Mouse (Mus musculus) 3134 (cell line): ENCODE data around the gene 1110008L16Rik.
A peak's percentile ranks its signal among the peaks of the same experiment; 100 is the strongest.
"Not testable (repeated sequence)": the region's sequence is repeated elsewhere in the genome, so short reads cannot be mapped to it uniquely, and the experiment has no call there.

ENCODE experiments used
- DNase-seq: peaks from one replicate; pipeline ENCODE4 v3.0.0-alpha.2; 2011; ENCODE audit warnings: low spot score; ENCODE audit not compliant: insufficient read length; ENCODE audit errors: extremely low read depth

The 1110008L16Rik gene

GRCm38 (mm10) chr12:55392120-55392519 lies 92.7 kb downstream of the 1110008L16Rik start:
- no peak for DNase-seq

DNA sequence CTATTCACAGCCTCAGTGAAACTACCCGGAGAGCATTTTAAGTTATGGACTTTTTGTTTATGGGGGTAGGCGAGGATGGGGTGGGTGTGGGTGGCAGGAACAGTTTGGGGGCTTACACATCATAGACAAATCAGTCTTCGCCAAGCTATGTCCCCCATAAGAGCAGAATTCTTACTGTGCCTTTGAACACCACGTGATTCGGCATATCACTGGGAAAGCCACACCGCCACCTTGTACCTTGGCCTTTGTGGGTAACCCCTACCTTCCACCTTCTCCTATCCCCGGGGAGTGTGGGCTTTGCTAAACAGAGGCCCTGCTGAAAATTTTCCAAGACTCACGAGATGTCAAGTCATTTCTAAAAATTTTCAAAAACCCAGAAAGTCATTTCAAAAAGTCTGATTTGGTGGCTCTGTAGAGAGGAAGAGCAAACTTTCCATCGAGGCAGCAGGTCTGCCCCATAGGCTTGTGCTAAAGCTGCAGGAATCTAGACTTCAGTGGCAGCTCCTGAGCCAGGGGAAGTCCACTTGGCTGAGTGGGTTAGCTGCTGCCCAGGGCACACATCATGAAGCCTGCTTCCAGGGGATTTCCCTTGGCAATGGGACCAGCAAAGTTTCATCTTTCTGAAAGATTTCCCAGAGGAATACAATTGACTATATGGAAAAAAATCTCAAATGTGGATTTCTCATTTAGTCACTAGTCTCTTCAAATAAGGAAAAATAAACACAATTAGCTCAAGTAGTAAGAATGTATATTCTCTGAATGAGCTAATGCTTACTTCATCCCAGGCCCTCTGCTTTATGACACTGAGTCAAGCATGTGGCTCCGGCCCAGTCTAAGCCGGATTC lies 93.6 kb downstream of the 1110008L16Rik start:
- peak; percentile 55 for DNase-seq

- DNase-seq: not testable (repeated sequence)
Observed at GRCm38 (mm10) chr12:55395601-55396000, 96.2 kb downstream of the 1110008L16Rik start.

- DNase-seq: no peak
Observed at GRCm38 (mm10) chr12:55396536-55396935, 97.2 kb downstream of the 1110008L16Rik start.

- no peak for DNase-seq
Observed at GRCm38 (mm10) chr12:55397544-55398239, 98.3 kb downstream of the 1110008L16Rik start.

DNA sequence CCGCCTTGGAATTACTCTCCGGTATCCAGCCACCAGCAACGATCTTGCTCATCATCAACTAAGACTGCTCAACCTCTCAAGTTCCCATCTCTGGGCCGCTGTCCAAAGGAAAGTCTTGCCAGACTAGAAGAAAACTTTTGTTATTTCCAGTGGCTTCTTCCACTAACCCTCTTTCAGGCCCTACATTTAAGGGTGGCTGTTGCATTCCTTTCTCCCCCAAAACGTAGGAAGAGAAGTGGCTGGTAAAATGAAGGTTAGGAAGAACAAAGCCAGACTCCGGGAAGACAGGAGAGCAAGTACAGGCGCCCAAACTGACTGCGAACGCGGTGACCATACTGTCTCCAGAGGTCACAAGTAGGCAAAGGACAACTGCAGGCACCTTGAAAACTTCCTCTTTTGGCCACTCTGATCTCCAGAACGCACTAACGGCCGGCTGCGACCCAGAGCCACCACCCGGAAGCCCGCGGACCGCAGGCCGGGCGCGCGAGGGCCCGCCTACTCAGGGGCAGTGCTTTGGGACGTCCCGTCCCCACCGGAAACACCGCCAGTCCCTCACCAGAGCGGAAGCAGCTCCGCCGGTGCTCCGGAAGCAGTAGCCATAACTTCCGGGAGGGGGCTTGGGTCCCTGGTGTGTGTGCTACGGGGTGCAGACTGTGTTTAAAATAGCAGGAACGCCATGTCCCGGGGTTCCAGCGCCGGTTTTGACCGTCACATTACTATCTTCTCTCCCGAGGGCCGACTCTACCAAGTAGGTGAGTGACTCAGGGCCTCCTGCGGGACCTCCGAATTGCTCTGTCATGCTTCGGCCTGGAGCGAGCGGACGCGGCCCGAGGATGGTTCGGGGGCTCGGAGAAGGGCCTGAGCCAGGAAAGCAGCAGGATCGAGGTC lies 99.1 kb downstream of the 1110008L16Rik start:
- DNase-seq: peak; percentile 92

DNA sequence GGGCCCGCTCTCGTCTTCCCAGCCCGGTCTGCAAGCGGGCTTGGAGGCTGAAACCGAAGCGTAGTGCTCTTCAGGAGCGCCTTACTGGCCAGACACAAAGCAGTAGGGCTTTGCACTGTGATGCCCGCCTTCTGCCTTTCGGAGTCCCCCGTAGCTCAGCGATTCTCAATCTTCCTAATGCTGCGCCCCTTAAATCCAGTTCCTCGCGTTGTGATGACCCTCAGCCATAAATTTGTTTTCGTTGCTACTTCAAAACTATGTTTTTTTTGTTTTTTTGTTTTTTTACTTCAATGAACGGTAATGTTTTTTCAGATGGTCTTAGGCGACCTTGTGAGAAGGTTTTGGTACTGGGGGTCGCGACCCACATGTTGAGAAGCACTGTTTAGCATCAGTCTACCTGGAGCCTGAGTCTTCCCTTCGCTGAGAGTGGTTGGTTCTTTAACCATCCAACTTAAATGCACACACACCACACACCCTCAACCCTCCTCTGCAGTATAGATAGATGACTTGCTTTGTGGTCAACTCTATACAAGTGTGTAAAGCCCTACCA lies 99.8 kb downstream of the 1110008L16Rik start:
- DNase-seq: no peak

DNA sequence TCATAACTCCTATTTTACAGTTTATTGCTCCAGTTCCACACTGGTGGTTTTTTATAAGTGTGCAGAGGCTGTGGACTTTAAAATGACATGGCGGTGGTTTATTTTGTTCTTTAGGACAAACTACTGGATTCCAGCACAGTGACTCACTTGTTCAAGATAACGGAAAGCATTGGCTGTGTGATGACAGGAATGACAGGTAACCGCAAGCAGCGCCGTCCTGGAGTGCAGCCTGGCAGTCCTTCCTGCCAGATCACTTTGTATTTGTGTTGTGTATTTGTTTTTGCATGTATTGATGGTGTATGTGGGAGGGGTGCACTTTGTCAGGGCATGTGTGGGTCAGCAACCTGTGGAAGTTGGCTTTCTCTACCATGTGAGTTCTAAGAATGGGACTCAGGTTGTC lies 108.5 kb downstream of the 1110008L16Rik start:
- DNase-seq: no peak

DNA sequence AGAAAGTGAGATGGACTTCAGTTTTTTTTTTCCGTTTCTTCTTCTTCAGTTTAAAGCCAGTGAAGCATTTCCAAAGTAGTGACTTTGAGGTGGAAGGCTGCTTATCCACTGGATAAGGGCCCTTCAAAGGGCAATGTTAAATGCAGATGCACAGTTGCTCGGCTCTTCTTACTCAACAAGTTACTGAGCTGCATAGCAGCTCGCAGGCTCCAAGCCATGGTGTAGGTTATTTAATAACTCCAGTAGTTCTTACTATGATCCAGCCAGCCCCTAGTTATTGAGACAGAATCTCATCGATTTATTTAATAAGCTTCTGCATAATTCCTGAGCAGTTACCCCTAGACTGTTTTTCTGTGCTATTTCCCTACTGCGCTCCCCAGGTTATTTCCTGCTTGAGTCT lies 115.9 kb downstream of the 1110008L16Rik start:
- no peak for DNase-seq

- no peak for DNase-seq
Observed at GRCm38 (mm10) chr12:55415762-55416161, 116.4 kb downstream of the 1110008L16Rik start.

DNA sequence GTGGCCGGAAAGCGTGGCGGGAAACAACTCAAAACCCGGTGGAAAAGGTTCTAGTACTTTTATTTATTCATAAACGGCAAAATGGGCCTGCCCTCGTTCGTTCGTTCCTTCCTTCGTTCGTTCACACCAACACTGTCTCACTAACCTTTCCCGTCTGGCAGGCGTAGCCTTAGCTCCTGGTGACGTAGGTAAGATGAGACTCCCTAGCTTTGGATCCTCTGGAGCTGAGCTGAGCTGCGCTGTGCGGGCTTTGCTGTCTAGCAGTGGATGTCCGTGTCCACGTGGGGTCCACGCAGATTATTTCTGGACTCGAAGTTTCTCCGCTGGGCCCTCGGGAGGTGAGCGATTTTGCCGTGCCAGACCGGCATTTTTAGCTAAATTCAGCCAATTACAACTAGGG lies 120.8 kb downstream of the 1110008L16Rik start:
- DNase-seq: no peak

GRCm38 (mm10) chr12:55422057-55422456 lies 122.7 kb downstream of the 1110008L16Rik start:
- DNase-seq: no peak

GRCm38 (mm10) chr12:55426300-55426699 lies 126.9 kb downstream of the 1110008L16Rik start:
- no peak for DNase-seq

DNA sequence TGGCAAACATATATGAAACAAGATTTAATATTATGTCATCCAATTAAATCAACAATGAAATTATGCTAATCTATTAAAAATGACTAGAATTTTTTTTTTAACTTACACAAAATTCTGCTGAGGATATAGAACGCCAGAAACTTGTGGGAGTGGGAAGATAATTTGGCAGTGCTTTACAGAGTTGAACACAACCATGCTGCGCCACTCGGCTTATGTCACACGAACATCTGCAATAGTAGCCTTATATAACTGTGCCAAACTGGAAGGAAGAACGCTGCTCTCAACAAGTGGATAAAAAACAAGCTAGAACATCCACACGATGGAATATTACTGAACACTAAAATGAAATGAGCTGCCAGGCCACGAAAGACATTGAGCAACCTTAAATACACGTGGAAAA lies 129.8 kb downstream of the 1110008L16Rik start:
- no peak for DNase-seq

- no peak for DNase-seq
Observed at GRCm38 (mm10) chr12:55429956-55430355, 130.6 kb downstream of the 1110008L16Rik start.
